ENCODE assay signal across 25 mouse cellular contexts in genomic region chr4:150109636-150110035, GRCm38 (mm10). TPM values are rescaled to one million over a fixed set of nuclear protein-coding genes. Genes with fewer than 3 reads are reported as not detected.
DNase-seq lines count a peak whose midpoint lies in the region; ATAC-seq and TF ChIP-seq lines count a peak whose summit lies in the region.
"Had no signal": no experiment of that assay in that cellular context is flagged by ENCODE, and none has a peak within 500 bp of the region (broad histone marks: within the 10 kb centered on the region; RNA-seq: fewer than 3 reads in every experiment).

No protein-coding gene starts in this region.

- no peak for TF ChIP-seq CTCF in hindbrain, postnatal 0 days (IDR thresholded peaks at IDR 0.05; ENCODE audit: low read depth)
- no peak for TF ChIP-seq CTCF in brain, embryonic 14.5 days (IDR thresholded peaks at IDR 0.05; ENCODE audit: borderline replicate concordance, extremely low read depth, insufficient read depth, insufficient read length)
- no peak for TF ChIP-seq CTCF in intestine, postnatal 0 days (IDR thresholded peaks at IDR 0.05; ENCODE audit: low read depth)

- peak; percentile 68 to 76 for DNase-seq in cerebellum, postnatal 10 days
- DNase-seq in cerebellum, adult 18-20 months, result no peak
- DNase-seq in hindbrain, postnatal 0 days (ENCODE audit: low spot score), result peak; percentile 32
- DNase-seq in hindbrain, embryonic 11.5 days (ENCODE audit: low spot score), result no peak
- DNase-seq in brain, embryonic 14.5 days (ENCODE audit: low read depth), result peak; percentile 39
- DNase-seq in thymus, postnatal 25 days, result no peak
- DNase-seq: adrenal gland, adult 8-10 months; adrenal gland, postnatal 36 days; cerebellum, adult 11 months; cerebellum, adult 9-10 months; gastrocnemius, postnatal 25 days; heart, adult 11 months; heart, postnatal 4 days; kidney, adult 2 months had no signal

- H3K4me1 ChIP-seq in hindbrain, postnatal 0 days (ENCODE audit: insufficient read depth, low read length), result no peaks in the 10 kb centered on the region
- no peaks in the 10 kb centered on the region for H3K4me1 ChIP-seq in hindbrain, embryonic 11.5 days (replicated peaks; ENCODE audit: control insufficient read depth, insufficient read depth, low read length)
- H3K4me1 ChIP-seq in intestine, postnatal 0 days (replicated peaks; ENCODE audit: control insufficient read depth, insufficient read depth, low read length), result no peaks in the 10 kb centered on the region
- H3K4me1 ChIP-seq: embryonic facial prominence, embryonic 12.5 days; intestine, embryonic 15.5 days had no signal

- no peak overlapping the region for H3K4me3 ChIP-seq in hindbrain, postnatal 0 days (ENCODE audit: low read length)
- H3K4me3 ChIP-seq in hindbrain, embryonic 11.5 days (ENCODE audit: low read depth, low read length), result no peak overlapping the region
- no peak overlapping the region for H3K4me3 ChIP-seq in intestine, postnatal 0 days (ENCODE audit: low read depth, low read length)
- H3K4me3 ChIP-seq: embryonic facial prominence, embryonic 12.5 days; heart, embryonic 13.5 days; hindbrain, embryonic 13.5 days; intestine, embryonic 15.5 days had no signal

- H3K36me3 ChIP-seq in hindbrain, postnatal 0 days (ENCODE audit: insufficient read depth, low read length), result no peaks in the 10 kb centered on the region
- H3K36me3 ChIP-seq in hindbrain, embryonic 11.5 days (ENCODE audit: control insufficient read depth, insufficient read depth, low read length), result no peaks in the 10 kb centered on the region
- H3K36me3 ChIP-seq in intestine, postnatal 0 days (ENCODE audit: control insufficient read depth, insufficient read depth), result no peaks in the 10 kb centered on the region
- H3K36me3 ChIP-seq: embryonic facial prominence, embryonic 12.5 days; heart, embryonic 13.5 days; hindbrain, embryonic 13.5 days; intestine, embryonic 15.5 days had no signal

- no peaks in the 10 kb centered on the region for H3K27me3 ChIP-seq in hindbrain, postnatal 0 days (ENCODE audit: insufficient read depth, low read length)
- no peaks in the 10 kb centered on the region for H3K27me3 ChIP-seq in hindbrain, embryonic 11.5 days (ENCODE audit: control insufficient read depth, insufficient read depth, low read length)
- no peaks in the 10 kb centered on the region for H3K27me3 ChIP-seq in intestine, postnatal 0 days (replicated peaks; ENCODE audit: control insufficient read depth, insufficient read depth, low read length)
- H3K27me3 ChIP-seq: CH12.LX; embryonic facial prominence, embryonic 12.5 days; heart, embryonic 13.5 days; hindbrain, embryonic 13.5 days; intestine, embryonic 15.5 days had no signal

- TF ChIP-seq POLR2A in brain, embryonic 14.5 days (IDR thresholded peaks at IDR 0.05; ENCODE audit: borderline replicate concordance, extremely low read depth, insufficient read depth, insufficient read length, poor library complexity, severe bottlenecking), result no peak

- H3K9ac ChIP-seq in hindbrain, postnatal 0 days (replicated peaks; ENCODE audit: low read length), result no peak overlapping the region
- no peak overlapping the region for H3K9ac ChIP-seq in hindbrain, embryonic 11.5 days (ENCODE audit: low read depth, low read length)
- H3K9ac ChIP-seq in intestine, postnatal 0 days (ENCODE audit: low read depth, low read length), result no peak overlapping the region
- H3K9ac ChIP-seq: embryonic facial prominence, embryonic 12.5 days; heart, embryonic 13.5 days; hindbrain, embryonic 13.5 days; intestine, embryonic 15.5 days had no signal

- no peaks in the 10 kb centered on the region for H3K9me3 ChIP-seq in hindbrain, postnatal 0 days (ENCODE audit: low read length)
- H3K9me3 ChIP-seq in hindbrain, embryonic 11.5 days (ENCODE audit: control insufficient read depth, low read length), result no peaks in the 10 kb centered on the region
- no peaks in the 10 kb centered on the region for H3K9me3 ChIP-seq in intestine, postnatal 0 days (ENCODE audit: control insufficient read depth)
- H3K9me3 ChIP-seq: embryonic facial prominence, embryonic 12.5 days; heart, embryonic 13.5 days; hindbrain, embryonic 13.5 days; intestine, embryonic 15.5 days had no signal

- no peak overlapping the region for H3K27ac ChIP-seq in hindbrain, postnatal 0 days
- H3K27ac ChIP-seq in hindbrain, embryonic 11.5 days (ENCODE audit: low read depth, low read length), result no peak overlapping the region
- no peak overlapping the region for H3K27ac ChIP-seq in intestine, postnatal 0 days (ENCODE audit: low read depth, low read length)
- H3K27ac ChIP-seq: embryonic facial prominence, embryonic 12.5 days; heart, embryonic 13.5 days; hindbrain, embryonic 13.5 days; intestine, embryonic 15.5 days had no signal

- no peak overlapping the region for H3K4me2 ChIP-seq in hindbrain, postnatal 0 days (ENCODE audit: low read depth, low read length)
- no peak overlapping the region for H3K4me2 ChIP-seq in hindbrain, embryonic 11.5 days (replicated peaks; ENCODE audit: low read depth, low read length)
- H3K4me2 ChIP-seq in intestine, postnatal 0 days (replicated peaks; ENCODE audit: low read depth), result no peak overlapping the region
- H3K4me2 ChIP-seq: embryonic facial prominence, embryonic 12.5 days; heart, embryonic 13.5 days; hindbrain, embryonic 13.5 days; intestine, embryonic 15.5 days had no signal

- no peak for ATAC-seq in hindbrain, postnatal 0 days
- no peak for ATAC-seq in hindbrain, embryonic 11.5 days (ENCODE audit: low FRiP score)
- no peak for ATAC-seq in intestine, postnatal 0 days
- ATAC-seq: forebrain, embryonic 16.5 days; intestine, embryonic 15.5 days had no signal

- 35% methylated on average over 3 of the region's 3 CpGs for WGBS in hindbrain, postnatal 0 days
- WGBS in hindbrain, embryonic 11.5 days, result 72% methylated on average over 3 of the region's 3 CpGs
- WGBS in intestine, postnatal 0 days, result 72% methylated on average over 3 of the region's 3 CpGs

RNA-seq across cellular contexts. Expression of gene Slc2a5, which starts 9.4 kb away (rescaled TPM):
- 1.5 and 2.9 TPM in 2 replicates for total RNA-seq in hindbrain, postnatal 0 days (2014; rRNA removed)
- 2.7 and 3.0 TPM in 2 replicates for polyA plus RNA-seq in hindbrain, postnatal 0 days (2015; fragmentation: Nextera tagmentation; extraction: Ambion mirVana)
- polyA plus RNA-seq in hindbrain, embryonic 11.5 days (2014; fragmentation: Nextera tagmentation; extraction: Ambion mirVana), result 1.3 TPM in 2 replicates
- polyA plus RNA-seq in brain, embryonic 14.5 days (2012; rRNA removed), result 2.7 and 3.0 TPM in 2 replicates
- polyA plus RNA-seq in intestine, postnatal 0 days (2015; fragmentation: Nextera tagmentation; extraction: Ambion mirVana), result 23.8 and 26.9 TPM in 2 replicates
- total RNA-seq: common myeloid progenitor, adult 5-6 weeks; gastrocnemius, adult 18-20 months had no signal

RNA-seq across cellular contexts. Expression of gene Gpr157, which starts 22.5 kb away (rescaled TPM):
- total RNA-seq in hindbrain, postnatal 0 days (2014; rRNA removed), result 4.9 and 5.4 TPM in 2 replicates
- polyA plus RNA-seq in hindbrain, postnatal 0 days (2015; fragmentation: Nextera tagmentation; extraction: Ambion mirVana), result 0.52 and 0.74 TPM in 2 replicates
- 0.24 and 0.68 TPM in 2 replicates for polyA plus RNA-seq in hindbrain, embryonic 11.5 days (2014; fragmentation: Nextera tagmentation; extraction: Ambion mirVana)
- 0.85 and 1.2 TPM in 2 replicates for polyA plus RNA-seq in brain, embryonic 14.5 days (2012; rRNA removed)
- 2.5 and 3.2 TPM in 2 replicates for polyA plus RNA-seq in intestine, postnatal 0 days (2015; fragmentation: Nextera tagmentation; extraction: Ambion mirVana)

RNA-seq across cellular contexts. Expression of gene Slc2a7, which starts 39.1 kb away (rescaled TPM):
- not detected in 2 replicates for total RNA-seq in hindbrain, postnatal 0 days (2014; rRNA removed)
- polyA plus RNA-seq in hindbrain, postnatal 0 days (2015; fragmentation: Nextera tagmentation; extraction: Ambion mirVana), result not detected in 2 replicates
- polyA plus RNA-seq in hindbrain, embryonic 11.5 days (2014; fragmentation: Nextera tagmentation; extraction: Ambion mirVana), result not detected in 2 replicates
- not detected in 2 replicates for polyA plus RNA-seq in brain, embryonic 14.5 days (2012; rRNA removed)
- 7.0 and 8.2 TPM in 2 replicates for polyA plus RNA-seq in intestine, postnatal 0 days (2015; fragmentation: Nextera tagmentation; extraction: Ambion mirVana)
- total RNA-seq: adrenal gland, adult 8-10 months; adrenal gland, postnatal 36 days; common myeloid progenitor, adult 5-6 weeks; gastrocnemius, adult 18-20 months; gastrocnemius, postnatal 25 days; heart, postnatal 4 days had no signal
- polyA plus RNA-seq: embryonic facial prominence, embryonic 12.5 days; forebrain, embryonic 11.5 days; forebrain, embryonic 16.5 days; heart, embryonic 13.5 days; heart, postnatal 0 days; hindbrain, embryonic 13.5 days had no signal

Comparison
In these comparisons a context has a peak if more than half of its experiments do, and no peak if none do; other contexts are left out.
1. DNase-seq: peak in cerebellum, postnatal 10 days (2 of 2), hindbrain, postnatal 0 days (single experiment) and brain, embryonic 14.5 days (single experiment); none in cerebellum, adult 18-20 months (0 of 2), hindbrain, embryonic 11.5 days (single experiment) and thymus, postnatal 25 days (single experiment).